Mouse (Mus musculus): Measurements from ENCODE around the gene Hes1.

- no peak for TF ChIP-seq CTCF (IDR thresholded peaks at IDR 0.05; ENCODE audit: control insufficient read depth, insufficient read depth, insufficient replicate concordance, low read depth, low read length)
- no peak for TF ChIP-seq POLR2A (IDR thresholded peaks at IDR 0.05; ENCODE audit: control insufficient read depth, low read depth, low read length)
These were observed 32.3 kb downstream of the Hes1 start for GRCm38 (mm10) chr16:30096475-30096874.

Data from testis, adult 2 months (tissue).